Mouse (Mus musculus) CD4-positive helper T cell, adult 2 months (primary cell): Measurements from ENCODE around the gene Tacc2.
"Not testable (repeated sequence)": the region's sequence is repeated elsewhere in the genome, so short reads cannot be mapped to it uniquely, and the experiment has no call there.

ENCODE experiments used
- DNase-seq: peaks from one replicate; pipeline ENCODE4 v3.0.0-alpha.2; 2012; ENCODE audit warnings: low read depth, missing footprints, low spot score

The Tacc2 gene

GRCm38 (mm10) chr7:130650621-130651020 lies 73.4 kb downstream of the Tacc2 start:
- DNase-seq: no peak

GRCm38 (mm10) chr7:130653036-130653555 lies 75.9 kb downstream of the Tacc2 start:
- DNase-seq: no peak

GRCm38 (mm10) chr7:130654562-130654961 lies 77.3 kb downstream of the Tacc2 start:
- DNase-seq: no peak

- DNase-seq: no peak
Measured at GRCm38 (mm10) chr7:130656965-130657364, 79.7 kb downstream of the Tacc2 start.

- no peak for DNase-seq
Measured at GRCm38 (mm10) chr7:130657751-130658150, 80.5 kb downstream of the Tacc2 start.

GRCm38 (mm10) chr7:130659129-130659528 lies 81.9 kb downstream of the Tacc2 start:
- no peak for DNase-seq

- DNase-seq: no peak
Measured at GRCm38 (mm10) chr7:130662250-130662649, 85.0 kb downstream of the Tacc2 start.

- no peak for DNase-seq
Measured at GRCm38 (mm10) chr7:130662869-130663268, 85.6 kb downstream of the Tacc2 start.

GRCm38 (mm10) chr7:130664037-130664436 lies 86.8 kb downstream of the Tacc2 start:
- no peak for DNase-seq

- DNase-seq: no peak
Measured at GRCm38 (mm10) chr7:130664629-130665028, 87.4 kb downstream of the Tacc2 start.

GRCm38 (mm10) chr7:130665358-130665757 lies 88.1 kb downstream of the Tacc2 start:
- DNase-seq: no peak

- not testable (repeated sequence) for DNase-seq
Measured at GRCm38 (mm10) chr7:130668013-130668412, 90.8 kb downstream of the Tacc2 start.

GRCm38 (mm10) chr7:130668729-130669281 lies 91.6 kb downstream of the Tacc2 start:
- DNase-seq: no peak

- no peak for DNase-seq
Measured at GRCm38 (mm10) chr7:130669370-130669881, 92.2 kb downstream of the Tacc2 start.

- no peak for DNase-seq
Measured at GRCm38 (mm10) chr7:130670358-130670757, 93.1 kb downstream of the Tacc2 start.

- no peak for DNase-seq
Measured at GRCm38 (mm10) chr7:130671301-130671700, 94.1 kb downstream of the Tacc2 start.

- DNase-seq: peak; percentile 41
Measured at GRCm38 (mm10) chr7:130673169-130674033, 96.2 kb downstream of the Tacc2 start.

- DNase-seq: no peak
Measured at GRCm38 (mm10) chr7:130674526-130674925, 97.3 kb downstream of the Tacc2 start.

GRCm38 (mm10) chr7:130676885-130677540 lies 99.8 kb downstream of the Tacc2 start:
- no peak for DNase-seq

- no peak for DNase-seq
Measured at GRCm38 (mm10) chr7:130677541-130678274, 100.5 kb downstream of the Tacc2 start.

- DNase-seq: no peak
Measured at GRCm38 (mm10) chr7:130678414-130678813, 101.2 kb downstream of the Tacc2 start.
